Mouse (Mus musculus): Measurements from ENCODE around the gene Ccnf.

- TF ChIP-seq POLR2A (IDR thresholded peaks at IDR 0.05; ENCODE audit: control insufficient read depth in 1 of 2, insufficient read depth in 1 of 2, low read depth in 1 of 2, low read length in 2 of 2, poor library complexity in 1 of 2) (no peak), CTCF (IDR thresholded peaks at IDR 0.05 in 2 of 3, conservative IDR thresholded peaks at IDR 0.05 in 1 of 3; ENCODE audit: control insufficient read depth in 1 of 3, insufficient read depth in 1 of 3, low read depth in 2 of 3, low read length in 3 of 3, poor library complexity in 1 of 3, severe bottlenecking in 1 of 3) (no peak), MXI1 (IDR thresholded peaks at IDR 0.05; ENCODE audit: low read depth, low read length) (no peak), EP300 (IDR thresholded peaks at IDR 0.05; ENCODE audit: low read depth in 1 of 2, low read length in 2 of 2) (no peak), RCOR1 (IDR thresholded peaks at IDR 0.05; ENCODE audit: low read depth, low read length) (no peak)
These were observed 32.1 kb upstream of the Ccnf start for GRCm38 (mm10) chr17:24283266-24283818.
